Mouse (Mus musculus) erythroblast, adult 5-6 weeks (primary cell): Measurements from ENCODE around the gene Olfr549. TPM values are rescaled to one million over a fixed set of nuclear protein-coding genes. Genes with fewer than 3 reads are reported as not detected.

Experiments used
- ATAC-seq: replicated peaks from 2 replicates; pipeline ENCODE4 v1.8.0; 2016; ENCODE audit warnings: moderate number of reproducible peaks, mild to moderate bottlenecking, moderate TSS enrichment, inconsistent platforms; ENCODE audit not compliant: poor library complexity, low FRiP score, severe bottlenecking
- total RNA-seq, 2 experiments: library from RNA; stranded (forward) in 1 of 2; stranded (reverse) in 1 of 2; fragments of 150-400 nt in 1 of 2; fragments of 200-764, 138-1000 nt in 1 of 2; gene quantifications; 2 replicates each; pipeline versions ENCODE4 v1.2.3 to v1.2.4; 2015 to 2017; ENCODE audit warnings: low replicate concordance in 2 of 2

Olfr549 gene
- total RNA-seq (2015; ENCODE audit: low replicate concordance) (not detected in 2 replicates), total RNA-seq (2017; ENCODE audit: low replicate concordance) (not detected in 2 replicates)

GRCm38 (mm10) chr7:102549570-102549969, at the start of gene Olfr549:
Gene Olfr549 (plus strand): TSS chr7:102549870.
- ATAC-seq: no peak

- no peak for ATAC-seq
Measured at GRCm38 (mm10) chr7:102501986-102502385, 47.7 kb upstream of the Olfr549 start.

GRCm38 (mm10) chr7:102506848-102507247, 42.8 kb upstream of the Olfr549 start:
- peak; percentile 80 for ATAC-seq

- no peak for ATAC-seq
Measured at GRCm38 (mm10) chr7:102508066-102508465, 41.6 kb upstream of the Olfr549 start.

- ATAC-seq: no peak
Measured at GRCm38 (mm10) chr7:102508666-102509065, 41.0 kb upstream of the Olfr549 start.

GRCm38 (mm10) chr7:102509726-102510125, 39.9 kb upstream of the Olfr549 start:
- ATAC-seq: no peak

- no peak for ATAC-seq
Measured at GRCm38 (mm10) chr7:102511927-102512326, 37.7 kb upstream of the Olfr549 start.

GRCm38 (mm10) chr7:102512814-102513435, 36.7 kb upstream of the Olfr549 start:
- ATAC-seq: peak; percentile 58; the same call in 1 of the 2 replicates

GRCm38 (mm10) chr7:102514144-102514543, 35.5 kb upstream of the Olfr549 start:
- ATAC-seq: no peak

- ATAC-seq: no peak
Measured at GRCm38 (mm10) chr7:102516261-102517050, 33.2 kb upstream of the Olfr549 start.

GRCm38 (mm10) chr7:102517051-102517335, 32.7 kb upstream of the Olfr549 start:
- ATAC-seq: no peak

GRCm38 (mm10) chr7:102529052-102529451, 20.6 kb upstream of the Olfr549 start:
- ATAC-seq: no peak

GRCm38 (mm10) chr7:102534449-102534848, 15.2 kb upstream of the Olfr549 start, which contains the start of gene Olfr547:
Gene Olfr547 (plus strand): TSS chr7:102534749.
- no peak for ATAC-seq

GRCm38 (mm10) chr7:102540596-102540995, 9.1 kb upstream of the Olfr549 start, which contains the start of gene Olfr548-ps1:
Gene Olfr548-ps1 (plus strand): TSS chr7:102540896.
- no peak for ATAC-seq

GRCm38 (mm10) chr7:102541251-102541650, 8.4 kb upstream of the Olfr549 start:
- ATAC-seq: no peak

GRCm38 (mm10) chr7:102553279-102553678, 3.6 kb downstream of the Olfr549 start:
- ATAC-seq: no peak

GRCm38 (mm10) chr7:102564999-102565997, 15.6 kb downstream of the Olfr549 start, which contains the start of gene Trim21:
Gene Trim21 (minus strand): TSS chr7:102565486.
- peak; percentile 100 for ATAC-seq

- ATAC-seq: no peak
Measured at GRCm38 (mm10) chr7:102566219-102566618, 16.5 kb downstream of the Olfr549 start.

- no peak for ATAC-seq
Measured at GRCm38 (mm10) chr7:102571142-102571541, 21.5 kb downstream of the Olfr549 start, which contains the start of gene Olfr550. Gene Olfr550 (plus strand): TSS chr7:102571442.
